Mouse (Mus musculus) mouse trophoblast stem cell (cell line): ENCODE data around the gene Nectin3.

Experiments used
- in situ Hi-C, 2 experiments: fragments of 300-500 bp; cut with MseI, MboI; formaldehyde crosslinking; loops; 2 replicates in 1 of 2; 3 replicates in 1 of 2; pipeline ENCODE4 v1.15.1; 2025

The Nectin3 gene

GRCm38 (mm10) chr16:46498421-46498789 is at the start of gene Nectin3:
Gene Nectin3, minus strand, starts transcription at chr16:46498525.
- in situ Hi-C loops: loop anchor here (25.0 kb wide), 1 partner anchor 1264 kb away; no protein-coding TSS in a partner anchor

DNA sequence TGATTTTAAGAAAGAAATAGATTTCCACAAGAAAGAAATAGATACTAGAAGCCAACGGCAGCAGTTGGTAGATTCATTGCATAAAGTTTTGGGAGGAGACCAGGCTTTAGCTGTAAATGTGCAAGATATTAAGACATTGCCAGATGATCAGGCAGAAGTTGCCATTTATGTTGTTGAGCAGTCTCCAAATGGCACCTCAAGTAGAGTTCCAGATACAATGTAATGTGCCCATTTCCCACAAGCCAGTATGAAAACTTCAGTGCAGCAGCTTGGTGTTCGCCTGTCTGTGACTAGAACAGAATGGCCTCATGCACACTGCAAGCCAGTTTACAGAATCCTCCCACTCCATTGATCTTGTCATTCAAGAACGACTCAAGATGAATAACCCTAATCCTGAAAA is 39.8 kb upstream of the Nectin3 start:
- in situ Hi-C loops: no loop called here

DNA sequence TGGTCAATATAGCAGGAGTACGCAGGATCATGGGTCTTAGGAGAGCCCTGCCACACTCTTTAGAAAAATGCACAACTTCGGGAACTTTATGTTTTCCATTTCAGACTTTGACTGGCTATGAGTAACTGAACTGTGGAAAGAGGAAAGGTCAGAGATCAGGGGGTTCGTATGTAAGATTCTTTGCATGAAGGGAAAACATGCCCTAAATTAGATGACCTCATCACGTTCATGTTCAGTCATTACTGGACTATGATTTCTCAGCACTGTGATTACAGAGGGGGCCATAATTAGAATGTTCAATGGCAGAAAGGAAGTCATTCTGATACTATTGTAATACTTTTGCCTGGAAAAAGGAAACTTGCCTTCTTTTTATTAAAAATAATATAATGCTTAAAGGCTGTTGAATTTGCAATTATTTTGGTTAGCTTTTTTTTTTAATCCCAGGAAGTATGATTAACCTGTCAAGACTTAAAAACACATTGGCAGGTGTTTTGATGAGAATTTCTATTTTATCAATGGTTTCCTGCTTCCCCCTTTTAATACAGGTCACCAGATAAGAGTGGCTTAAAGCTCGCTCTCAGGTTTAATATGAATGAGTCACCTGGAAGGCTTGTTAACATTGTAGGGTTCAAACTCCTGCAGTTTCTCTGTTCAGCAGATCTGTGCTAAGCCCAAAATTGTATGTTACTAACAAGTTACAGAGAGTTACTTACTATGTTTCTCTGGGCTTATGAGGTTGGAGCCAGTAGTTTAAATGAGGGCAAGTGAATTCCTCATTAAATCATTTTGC is 34.3 kb upstream of the Nectin3 start:
- in situ Hi-C loops: no loop called here

GRCm38 (mm10) chr16:46531023-46531422 is 32.7 kb upstream of the Nectin3 start:
- in situ Hi-C loops: no loop called here

DNA sequence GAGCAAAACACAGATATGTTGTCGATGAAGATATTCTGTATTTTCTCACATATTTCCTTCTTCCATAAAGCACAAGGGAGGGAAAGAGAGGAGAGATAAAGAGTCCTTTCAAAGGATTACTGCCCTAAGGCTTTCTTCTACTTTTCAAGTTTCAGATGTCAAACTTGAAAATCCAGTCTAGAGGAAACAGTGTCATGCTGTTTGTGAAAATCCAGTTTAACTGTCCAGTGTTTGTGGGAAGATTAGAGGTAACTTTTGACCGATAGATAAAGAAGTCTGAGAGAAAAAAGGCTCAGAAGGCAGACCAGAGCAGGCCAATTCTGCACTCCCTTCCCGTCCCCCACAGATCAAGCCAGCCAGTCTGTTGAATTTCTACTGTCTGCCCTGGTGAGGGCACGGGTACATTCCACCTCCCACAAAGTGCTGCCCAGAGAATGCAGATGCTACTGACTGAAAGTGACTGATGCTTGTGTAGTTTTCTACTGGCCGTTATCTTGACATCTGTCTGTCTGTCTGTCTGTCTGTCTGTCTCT is 22.6 kb upstream of the Nectin3 start:
- in situ Hi-C loops: no loop called here

- in situ Hi-C loops: no loop called here
Measured at GRCm38 (mm10) chr16:46519606-46520005, 21.3 kb upstream of the Nectin3 start.

DNA sequence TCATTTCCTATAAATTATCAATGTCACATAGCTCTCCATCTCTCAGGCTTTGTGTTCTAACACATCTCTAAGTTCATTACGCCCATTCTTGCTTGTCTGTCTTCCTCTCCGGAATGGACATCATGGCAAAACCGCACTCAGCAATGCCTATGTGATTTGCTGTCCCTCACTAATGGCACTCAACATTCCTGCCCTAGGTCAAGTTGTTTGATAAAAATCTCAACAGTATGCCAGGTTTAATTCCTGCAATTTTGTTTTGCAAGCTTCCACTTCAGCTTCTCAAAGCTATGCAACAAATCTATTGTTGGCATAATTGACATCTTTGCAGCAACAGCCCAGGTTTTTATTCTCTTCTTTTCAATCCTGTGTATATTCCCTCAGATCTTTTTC is 9.6 kb upstream of the Nectin3 start:
- in situ Hi-C loops: no loop called here

DNA sequence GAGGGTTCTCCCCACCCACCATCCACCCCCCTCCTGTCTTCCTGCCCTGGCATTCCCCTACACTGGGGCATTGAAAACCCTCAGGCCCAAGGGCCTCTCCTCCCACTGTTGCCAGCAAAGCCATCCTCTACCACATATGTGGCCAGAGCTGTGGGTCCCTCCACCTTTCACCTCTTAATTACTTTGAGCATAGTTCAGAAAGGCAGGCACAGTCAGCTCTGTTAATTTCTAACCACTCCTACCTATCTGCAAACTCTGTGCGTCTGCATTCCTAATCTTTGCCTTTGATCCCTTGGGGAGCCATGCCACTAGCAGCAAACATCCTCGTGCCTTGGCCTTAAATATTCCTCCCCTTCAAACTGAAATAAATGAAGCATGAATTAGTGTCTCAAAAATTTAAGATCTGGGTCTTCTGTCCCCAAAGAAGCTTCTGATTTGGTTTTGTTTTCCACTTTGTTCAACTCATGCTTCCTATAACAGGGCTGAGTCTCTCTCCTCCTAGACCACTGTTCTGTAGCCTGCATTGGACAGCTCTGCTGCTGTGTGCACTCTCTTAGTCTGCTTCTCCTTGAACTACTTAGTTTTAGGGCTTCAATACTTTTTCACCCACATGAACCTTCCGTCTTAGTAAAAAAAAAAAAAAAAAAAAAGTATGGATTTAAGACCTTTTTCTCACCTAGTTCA is 9.1 kb upstream of the Nectin3 start:
- in situ Hi-C loops: no loop called here

GRCm38 (mm10) chr16:46504006-46504405 is 5.7 kb upstream of the Nectin3 start:
- in situ Hi-C loops: no loop called here

DNA sequence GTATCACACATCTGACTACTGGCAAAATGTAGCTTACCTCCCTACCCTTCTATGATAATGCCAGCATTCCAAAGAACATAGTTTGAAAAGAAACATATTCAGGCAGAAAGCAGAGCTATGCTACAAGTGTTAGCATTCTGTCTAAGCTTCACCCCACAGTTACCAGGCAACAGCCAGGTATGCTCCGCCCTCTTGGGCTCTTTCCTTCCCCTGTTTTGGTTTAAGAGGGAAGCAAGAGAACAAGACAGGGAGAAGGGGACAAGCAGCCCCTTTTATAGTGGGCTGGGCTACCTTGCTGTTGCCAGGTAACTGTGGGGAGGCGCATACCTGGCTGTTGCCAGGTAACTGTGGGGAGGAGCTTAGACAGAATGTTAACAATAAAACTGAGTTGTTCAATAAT is 4.0 kb upstream of the Nectin3 start:
- in situ Hi-C loops: no loop called here

GRCm38 (mm10) chr16:46500759-46501158 is 2.4 kb upstream of the Nectin3 start:
- in situ Hi-C loops: no loop called here

- in situ Hi-C loops: loop anchor here (25.0 kb wide), 1 partner anchor 1264 kb away; no protein-coding TSS in a partner anchor
Measured at GRCm38 (mm10) chr16:46497686-46498420, 472 bp downstream of the Nectin3 start.

DNA sequence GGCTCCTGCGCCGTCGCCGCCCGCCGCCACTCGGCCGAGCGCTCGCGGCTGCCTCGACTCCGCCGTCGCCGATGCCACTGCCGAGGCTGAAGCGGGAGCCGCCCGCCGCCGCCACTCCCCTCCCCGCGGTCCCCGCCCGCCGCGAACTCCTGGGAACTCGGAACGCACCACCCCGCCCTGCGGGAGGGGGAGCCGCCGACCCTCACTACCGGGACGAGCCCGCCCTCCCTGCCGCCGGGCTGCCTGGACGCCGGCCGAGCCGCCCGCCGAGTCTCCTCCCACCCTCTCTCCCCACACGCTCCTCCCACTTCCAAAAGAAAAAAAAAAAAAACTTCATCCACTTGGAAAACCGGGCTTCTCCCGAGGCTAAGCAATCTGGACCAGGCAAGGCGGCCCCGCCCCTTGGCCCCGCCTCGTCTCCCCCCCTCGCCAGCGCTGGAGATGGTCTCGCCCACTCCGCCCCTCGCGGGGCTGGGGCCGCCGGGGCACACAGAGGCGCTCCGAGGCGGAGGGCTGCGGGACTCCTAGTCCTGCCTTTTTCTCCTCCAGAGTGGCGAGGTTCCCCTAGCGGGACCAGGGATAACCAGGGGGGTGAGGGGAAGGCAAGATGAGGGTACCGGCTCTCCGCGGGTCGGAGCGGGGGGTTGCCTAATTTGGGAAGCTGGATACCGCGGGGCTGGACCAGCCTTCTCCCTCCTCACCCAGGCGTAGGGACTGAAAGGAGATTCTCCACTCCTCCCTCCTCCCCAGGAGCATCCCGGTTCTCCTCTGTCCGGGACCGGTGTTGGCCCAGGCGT is 1.2 kb downstream of the Nectin3 start:
- in situ Hi-C loops: loop anchor here (25.0 kb wide), 1 partner anchor 1265 kb away; no protein-coding TSS in a partner anchor

DNA sequence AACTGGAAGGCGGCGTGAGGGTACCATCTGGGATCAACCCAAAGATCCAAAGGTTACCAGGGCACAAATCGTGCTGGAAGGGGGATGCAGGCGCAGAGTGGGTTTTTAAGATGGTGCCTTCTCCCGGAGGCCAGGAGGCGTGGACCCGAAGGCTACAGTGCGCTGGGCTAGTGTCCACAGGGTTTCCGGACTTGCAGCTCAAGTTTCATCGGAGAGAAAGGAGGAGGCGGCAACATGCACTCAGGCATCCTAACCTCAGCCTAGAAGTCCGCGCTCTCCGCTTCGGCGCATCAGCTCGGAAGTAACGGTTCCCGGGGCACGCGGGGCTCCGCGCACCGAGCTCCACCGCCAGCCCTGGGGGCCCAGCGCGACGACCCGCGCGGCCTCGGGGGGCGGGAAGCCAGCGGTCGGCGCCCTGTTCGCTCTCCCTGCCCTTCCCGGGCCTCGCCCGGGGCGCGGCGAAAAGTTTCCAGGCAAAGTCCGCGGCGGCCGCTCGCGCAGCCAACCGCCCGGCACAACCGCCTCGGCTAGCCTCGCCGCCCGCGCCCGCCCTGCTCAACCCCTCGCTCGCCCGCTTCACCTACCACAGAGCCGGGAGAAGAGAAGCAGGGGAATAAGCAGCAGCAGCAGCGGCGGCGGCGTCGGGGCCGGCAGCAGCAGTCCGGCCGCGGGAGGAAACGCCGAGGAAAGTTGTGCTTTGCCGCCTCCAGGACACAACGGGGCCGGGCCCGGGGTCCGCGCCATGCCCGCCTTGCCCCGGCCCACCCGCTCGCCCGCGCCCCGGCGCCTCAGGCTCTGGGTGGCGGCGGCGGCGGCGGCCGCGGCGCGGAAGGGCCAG is 2.1 kb downstream of the Nectin3 start:
- in situ Hi-C loops: loop anchor here (25.0 kb wide), 1 partner anchor 1266 kb away; no protein-coding TSS in a partner anchor

DNA sequence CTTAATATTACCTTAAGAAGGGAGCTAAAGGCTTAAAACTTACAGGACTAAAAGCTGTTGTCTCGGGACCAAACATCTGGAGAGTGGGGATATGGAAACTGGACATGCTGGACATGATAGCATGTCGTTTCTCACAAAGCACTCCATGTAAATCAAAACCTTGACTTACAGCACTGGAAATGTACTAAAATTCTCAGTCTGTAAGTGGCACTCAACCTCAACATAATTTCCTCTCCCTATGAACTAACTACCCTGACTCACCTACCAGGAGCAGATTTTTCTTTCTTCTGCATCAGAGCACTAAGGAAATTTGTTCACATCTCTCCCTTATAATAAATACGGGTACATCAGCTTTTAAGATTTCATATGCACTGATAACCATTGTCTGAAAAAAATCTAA is 3.1 kb downstream of the Nectin3 start:
- in situ Hi-C loops: loop anchor here (25.0 kb wide), 1 partner anchor 1267 kb away; no protein-coding TSS in a partner anchor

- in situ Hi-C loops: loop anchor here (25.0 kb wide), 1 partner anchor 1275 kb away; no protein-coding TSS in a partner anchor
Measured at GRCm38 (mm10) chr16:46487436-46488097, 10.8 kb downstream of the Nectin3 start.

- in situ Hi-C loops: loop anchor here (25.0 kb wide), 1 partner anchor 1285 kb away; no protein-coding TSS in a partner anchor
Measured at GRCm38 (mm10) chr16:46477336-46477735, 21.0 kb downstream of the Nectin3 start.

DNA sequence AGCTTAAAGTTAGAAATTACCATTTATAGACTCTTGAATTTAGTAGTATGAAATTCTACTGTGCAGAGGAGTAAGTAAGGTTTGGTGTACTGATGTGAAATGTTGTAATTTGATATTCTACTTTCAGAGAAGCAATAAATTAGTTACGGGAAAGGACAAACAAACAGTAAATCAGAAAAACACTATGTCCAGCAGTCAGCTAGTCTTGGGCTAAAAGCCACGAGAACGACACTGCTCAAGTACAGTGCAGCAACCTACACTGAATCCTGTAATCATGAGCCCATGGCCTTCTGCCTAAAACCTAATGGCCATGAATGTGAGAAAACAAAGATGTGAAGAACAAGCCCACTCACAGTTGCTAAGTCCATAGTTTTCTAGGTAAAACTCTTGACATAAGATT is 46.9 kb downstream of the Nectin3 start:
- in situ Hi-C loops: no loop called here

- in situ Hi-C loops: no loop called here
Measured at GRCm38 (mm10) chr16:46449013-46449412, 49.3 kb downstream of the Nectin3 start.
